Comparison of ENCODE assay signal across 31 mouse cellular contexts in the genomic region with DNA sequence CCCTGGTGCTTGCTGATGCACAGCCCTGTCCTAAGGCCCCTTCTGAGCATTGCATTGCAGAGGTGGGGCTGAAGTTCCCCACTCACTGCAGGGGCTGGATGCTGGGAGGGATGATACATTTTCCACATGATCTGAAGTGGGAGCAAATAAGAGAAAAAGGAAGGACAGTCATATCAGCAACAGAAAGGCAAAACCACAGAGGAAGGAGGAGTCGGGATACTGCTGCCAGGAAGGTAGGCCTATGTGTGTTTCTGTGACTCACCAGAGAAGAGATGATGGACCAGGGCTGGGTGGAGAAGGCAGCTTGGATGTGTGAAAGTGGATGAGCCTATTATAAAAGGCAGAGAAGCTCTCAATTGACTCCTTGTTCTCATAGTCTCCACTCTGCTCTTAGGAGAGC. TPM values are rescaled to one million over a fixed set of nuclear protein-coding genes. Genes with fewer than 3 reads are reported as not detected.
DNase-seq lines count a peak whose midpoint lies in the region; ATAC-seq lines count a peak whose summit lies in the region.
"Had no signal": no experiment of that assay in that cellular context is flagged by ENCODE, and none has a peak within 500 bp of the region (broad histone marks: within the 10 kb centered on the region; RNA-seq: fewer than 3 reads in every experiment).

No protein-coding gene starts in this region.

- H3K4me1 ChIP-seq in liver, embryonic 11.5 days (replicated peaks; ENCODE audit: control insufficient read depth, insufficient read depth, low read length) = no peaks in the 10 kb centered on the region
- H3K4me1 ChIP-seq: hindbrain, embryonic 10.5 days; intestine, embryonic 15.5 days had no signal

- no peak overlapping the region for H3K4me3 ChIP-seq in liver, embryonic 11.5 days (ENCODE audit: low read depth, low read length)
- H3K4me3 ChIP-seq: embryonic facial prominence, embryonic 13.5 days; hindbrain, embryonic 10.5 days; intestine, embryonic 15.5 days; layer of hippocampus, adult 2 months had no signal

- H3K27me3 ChIP-seq in liver, embryonic 11.5 days (replicated peaks; ENCODE audit: control insufficient read depth, insufficient read depth, low read length) = no peaks in the 10 kb centered on the region
- H3K27me3 ChIP-seq: embryonic facial prominence, embryonic 13.5 days; intestine, embryonic 15.5 days had no signal

- no peak overlapping the region for H3K4me2 ChIP-seq in liver, embryonic 11.5 days
- H3K4me2 ChIP-seq: embryonic facial prominence, embryonic 13.5 days; heart, embryonic 11.5 days; intestine, embryonic 15.5 days; lung, embryonic 14.5 days had no signal

- WGBS in liver, embryonic 11.5 days = 33% methylated on average over 1 of the region's 1 CpGs

- H3K9me3 ChIP-seq in liver, embryonic 11.5 days (ENCODE audit: control insufficient read depth, low read length) = no peaks in the 10 kb centered on the region
- H3K9me3 ChIP-seq: embryonic facial prominence, embryonic 13.5 days; intestine, embryonic 15.5 days had no signal

- H3K36me3 ChIP-seq in liver, embryonic 11.5 days (ENCODE audit: control insufficient read depth, insufficient read depth, low read length) = no peaks in the 10 kb centered on the region
- H3K36me3 ChIP-seq: embryonic facial prominence, embryonic 13.5 days; hindbrain, embryonic 10.5 days; intestine, embryonic 15.5 days had no signal

- no peak overlapping the region for H3K27ac ChIP-seq in liver, embryonic 11.5 days (ENCODE audit: low read depth, low read length)
- H3K27ac ChIP-seq: embryonic facial prominence, embryonic 13.5 days; hindbrain, embryonic 10.5 days; intestine, embryonic 15.5 days; layer of hippocampus, adult 2 months; liver, embryonic 14.5 days had no signal

- ATAC-seq in frontal cortex, adult (ENCODE audit: low TSS enrichment) = peak; percentile 96
- ATAC-seq in liver, embryonic 11.5 days (replicated peaks; ENCODE audit: low FRiP score) = no peak
- ATAC-seq: activated CD4-positive, CD25-positive, alpha-beta regulatory T cell, adult 4 months; forebrain, embryonic 14.5 days; hindbrain, embryonic 16.5 days; intestine, embryonic 15.5 days had no signal

- DNase-seq in frontal cortex, postnatal 25 days (ENCODE audit: low spot score in 2 of 2) = no peak
- peak; percentile 7 to 8 for DNase-seq in right cerebral cortex, adult 2 months (ENCODE audit: low spot score in 2 of 2)
- no peak for DNase-seq in right cerebral cortex, postnatal 10 days (ENCODE audit: low spot score in 2 of 2)
- peak; percentile 39 for DNase-seq in Muller cell, postnatal 12 days (ENCODE audit: inconsistent ontology term)
- peak; percentile 9 for DNase-seq in telencephalon, adult 2 months (ENCODE audit: low read depth, low spot score)
- no peak for DNase-seq in liver, embryonic 11.5 days (ENCODE audit: low spot score)
- DNase-seq: adrenal gland, postnatal 10 days; cerebellum, adult 8-10 months; cerebellum, postnatal 36 days; embryo, embryonic 11 days; gastrocnemius, postnatal 36 days; kidney, adult 9 months; kidney, postnatal 25 days; lung, embryonic 14.5 days; lung, postnatal 36 days; midbrain, embryonic 14.5 days had no signal

- H3K9ac ChIP-seq in liver, embryonic 11.5 days (ENCODE audit: low read depth, low read length) = no peak overlapping the region
- H3K9ac ChIP-seq: embryonic facial prominence, embryonic 13.5 days; intestine, embryonic 15.5 days; liver, embryonic 14.5 days; lung, embryonic 14.5 days had no signal

RNA-seq across cellular contexts. Expression of gene Txndc8, which starts 23.8 kb away (rescaled TPM):
- polyA plus RNA-seq in liver, embryonic 11.5 days (2014; fragmentation: Nextera tagmentation; extraction: Ambion mirVana) = not detected in 2 replicates
- polyA plus RNA-seq: activated CD4-positive, CD25-positive, alpha-beta regulatory T cell, adult 4 months; brain, embryonic 14.5 days; embryonic facial prominence, embryonic 13.5 days; forebrain, embryonic 14.5 days; heart, embryonic 11.5 days; heart, postnatal 0 days; hindbrain, embryonic 10.5 days; hindbrain, embryonic 16.5 days; intestine, embryonic 15.5 days; limb, embryonic 14.5 days; liver, embryonic 14.5 days; lung, embryonic 14.5 days; midbrain, embryonic 14.5 days; neural tube, embryonic 11.5 days; small intestine, adult 2 months had no signal

Comparison
In these comparisons a context has a peak if more than half of its experiments do, and no peak if none do; other contexts are left out.
1. DNase-seq: peak in right cerebral cortex, adult 2 months (2 of 2), Muller cell, postnatal 12 days (single experiment) and telencephalon, adult 2 months (single experiment); none in frontal cortex, postnatal 25 days (0 of 2), right cerebral cortex, postnatal 10 days (0 of 2) and liver, embryonic 11.5 days (single experiment).